Mouse (Mus musculus): Measurements from ENCODE around the gene Daam1. TPM values are rescaled to one million over a fixed set of nuclear protein-coding genes. Genes with fewer than 3 reads are reported as not detected.

The Daam1 gene
- polyA plus RNA-seq, 1 experiment from 2014 or later = 10.4 TPM

- WGBS = 71% methylated on average over 4 of the region's 4 CpGs
- Histone ChIP-seq H3K4me1 (no peaks in the 10 kb centered on the region), H3K4me2 (no peak overlapping the region), H3K9ac (no peak overlapping the region), H3K36me3 (peaks cover 30% of the 10 kb centered on the region), H3K27ac (no peak overlapping the region), H3K9me3 (no peaks in the 10 kb centered on the region), H3K4me3 (no peak overlapping the region), H3K27me3 (no peaks in the 10 kb centered on the region)
- no peak for ATAC-seq (ENCODE audit: insufficient number of reproducible peaks, insufficient read depth, low FRiP score, low TSS enrichment, low read depth)
Measured at GRCm38 (mm10) chr12:71962616-71963015, 131.7 kb downstream of the Daam1 start.

- H3K9me3 ChIP-seq = no peaks in the 10 kb centered on the region
Measured at GRCm38 (mm10) chr12:71968592-71968991, 137.7 kb downstream of the Daam1 start.

GRCm38 (mm10) chr12:71969022-71969421, 138.1 kb downstream of the Daam1 start:
- Histone ChIP-seq H3K9ac (no peak overlapping the region), H3K4me2 (no peak overlapping the region), H3K27ac (no peak overlapping the region), H3K9me3 (no peaks in the 10 kb centered on the region), H3K4me1 (peaks cover 22% of the 10 kb centered on the region), H3K4me3 (no peak overlapping the region), H3K36me3 (peaks cover 24% of the 10 kb centered on the region), H3K27me3 (no peaks in the 10 kb centered on the region; the same call in 1 of the 2 replicates)
- no peak for ATAC-seq (ENCODE audit: insufficient number of reproducible peaks, insufficient read depth, low FRiP score, low TSS enrichment, low read depth)
- 53% methylated on average over 3 of the region's 3 CpGs for WGBS

More at GRCm38 (mm10) chr12:71968592-71968991, 137.7 kb downstream of the Daam1 start:
- Histone ChIP-seq H3K4me1 (peaks cover 22% of the 10 kb centered on the region), H3K4me3 (no peak overlapping the region), H3K4me2 (no peak overlapping the region), H3K27ac (peak overlapping the region; percentile 23; the same call in 1 of the 2 replicates), H3K27me3 (no peaks in the 10 kb centered on the region; the same call in 1 of the 2 replicates), H3K9ac (no peak overlapping the region), H3K36me3 (peaks cover 20% of the 10 kb centered on the region)
- ATAC-seq (ENCODE audit: insufficient number of reproducible peaks, insufficient read depth, low FRiP score, low TSS enrichment, low read depth) = no peak
- WGBS = 81% methylated on average over 4 of the region's 4 CpGs

GRCm38 (mm10) chr12:71969439-71969838, 138.6 kb downstream of the Daam1 start:
- no peaks in the 10 kb centered on the region for H3K9me3 ChIP-seq
- H3K4me3 ChIP-seq = no peak overlapping the region
- no peak overlapping the region for H3K27ac ChIP-seq
- ATAC-seq (ENCODE audit: insufficient number of reproducible peaks, insufficient read depth, low FRiP score, low TSS enrichment, low read depth) = no peak
- no peak overlapping the region for H3K9ac ChIP-seq
- H3K36me3 ChIP-seq = peaks cover 24% of the 10 kb centered on the region
- peaks cover 22% of the 10 kb centered on the region for H3K4me1 ChIP-seq
- no peak overlapping the region for H3K4me2 ChIP-seq
- H3K27me3 ChIP-seq = no peaks in the 10 kb centered on the region; the same call in 1 of the 2 replicates
- WGBS = 70% methylated on average over 9 of the region's 9 CpGs

GRCm38 (mm10) chr12:71969941-71970629, 139.2 kb downstream of the Daam1 start:
- Histone ChIP-seq H3K27ac (no peak overlapping the region), H3K9me3 (no peaks in the 10 kb centered on the region), H3K4me2 (no peak overlapping the region), H3K4me1 (peaks cover 22% of the 10 kb centered on the region), H3K27me3 (no peaks in the 10 kb centered on the region; the same call in 1 of the 2 replicates), H3K9ac (no peak overlapping the region), H3K36me3 (peaks cover 25% of the 10 kb centered on the region), H3K4me3 (no peak overlapping the region)
- whole genome bisulfite sequencing = 73% methylated on average over 12 of the region's 12 CpGs
- ATAC-seq (ENCODE audit: insufficient number of reproducible peaks, insufficient read depth, low FRiP score, low TSS enrichment, low read depth) = no peak

GRCm38 (mm10) chr12:71970791-71971654, 140.1 kb downstream of the Daam1 start:
- WGBS = 66% methylated on average over 9 of the region's 9 CpGs
- Histone ChIP-seq H3K9ac (no peak overlapping the region), H3K4me1 (peaks cover 28% of the 10 kb centered on the region), H3K4me3 (no peak overlapping the region), H3K9me3 (no peaks in the 10 kb centered on the region), H3K4me2 (no peak overlapping the region), H3K36me3 (peaks cover 34% of the 10 kb centered on the region), H3K27ac (no peak overlapping the region), H3K27me3 (no peaks in the 10 kb centered on the region; the same call in 1 of the 2 replicates)
- ATAC-seq (ENCODE audit: insufficient number of reproducible peaks, insufficient read depth, low FRiP score, low TSS enrichment, low read depth) = no peak

- Histone ChIP-seq H3K4me3 (no peak overlapping the region), H3K36me3 (peaks cover 45% of the 10 kb centered on the region), H3K27me3 (no peaks in the 10 kb centered on the region; the same call in 1 of the 2 replicates), H3K4me2 (no peak overlapping the region), H3K27ac (no peak overlapping the region), H3K9me3 (no peaks in the 10 kb centered on the region), H3K4me1 (peaks cover 36% of the 10 kb centered on the region), H3K9ac (no peak overlapping the region)
- WGBS = 76% methylated on average over 5 of the region's 5 CpGs
- no peak for ATAC-seq (ENCODE audit: insufficient number of reproducible peaks, insufficient read depth, low FRiP score, low TSS enrichment, low read depth)
Measured at GRCm38 (mm10) chr12:71972126-71972525, 141.2 kb downstream of the Daam1 start.

- Histone ChIP-seq H3K4me2 (no peak overlapping the region), H3K4me1 (peaks cover 36% of the 10 kb centered on the region)
- WGBS = 80% methylated on average over 12 of the region's 12 CpGs
Measured at GRCm38 (mm10) chr12:71972619-71973266, 141.9 kb downstream of the Daam1 start.

GRCm38 (mm10) chr12:71973577-71973976, 142.7 kb downstream of the Daam1 start:
- WGBS = 71% methylated on average over 9 of the region's 9 CpGs
- Histone ChIP-seq H3K27me3 (no peaks in the 10 kb centered on the region; the same call in 1 of the 2 replicates), H3K27ac (no peak overlapping the region), H3K9me3 (no peaks in the 10 kb centered on the region), H3K4me1 (peaks cover 36% of the 10 kb centered on the region), H3K4me3 (no peak overlapping the region), H3K4me2 (no peak overlapping the region), H3K9ac (no peak overlapping the region), H3K36me3 (peaks cover 52% of the 10 kb centered on the region)
- no peak for ATAC-seq (ENCODE audit: insufficient number of reproducible peaks, insufficient read depth, low FRiP score, low TSS enrichment, low read depth)

More at GRCm38 (mm10) chr12:71972619-71973266, 141.9 kb downstream of the Daam1 start:
- H3K9me3 ChIP-seq = no peaks in the 10 kb centered on the region
- no peak overlapping the region for H3K27ac ChIP-seq
- no peaks in the 10 kb centered on the region; the same call in 1 of the 2 replicates for H3K27me3 ChIP-seq
- ATAC-seq (ENCODE audit: insufficient number of reproducible peaks, insufficient read depth, low FRiP score, low TSS enrichment, low read depth) = no peak
- H3K4me3 ChIP-seq = no peak overlapping the region
- peaks cover 49% of the 10 kb centered on the region for H3K36me3 ChIP-seq
- H3K9ac ChIP-seq = no peak overlapping the region

GRCm38 (mm10) chr12:71975626-71976025, 144.7 kb downstream of the Daam1 start:
- WGBS = 26% methylated on average over 1 of the region's 1 CpGs
- no peak overlapping the region for H3K27ac ChIP-seq

GRCm38 (mm10) chr12:71976361-71976960, 145.6 kb downstream of the Daam1 start:
- 65% methylated on average over 7 of the region's 7 CpGs for whole genome bisulfite sequencing
- peaks cover 59% of the 10 kb centered on the region for H3K36me3 ChIP-seq
- H3K27me3 ChIP-seq = no peaks in the 10 kb centered on the region; the same call in 1 of the 2 replicates
- no peak for ATAC-seq (ENCODE audit: insufficient number of reproducible peaks, insufficient read depth, low FRiP score, low TSS enrichment, low read depth)
- H3K4me2 ChIP-seq = no peak overlapping the region
- peaks cover 29% of the 10 kb centered on the region for H3K4me1 ChIP-seq
- H3K9me3 ChIP-seq = no peaks in the 10 kb centered on the region
- H3K9ac ChIP-seq = no peak overlapping the region
- no peak overlapping the region for H3K27ac ChIP-seq
- no peak overlapping the region for H3K4me3 ChIP-seq

More at GRCm38 (mm10) chr12:71975626-71976025, 144.7 kb downstream of the Daam1 start:
- Histone ChIP-seq H3K36me3 (peaks cover 59% of the 10 kb centered on the region), H3K4me1 (peaks cover 24% of the 10 kb centered on the region), H3K9me3 (no peaks in the 10 kb centered on the region), H3K27me3 (no peaks in the 10 kb centered on the region; the same call in 1 of the 2 replicates), H3K4me2 (no peak overlapping the region), H3K4me3 (no peak overlapping the region), H3K9ac (no peak overlapping the region)
- ATAC-seq (ENCODE audit: insufficient number of reproducible peaks, insufficient read depth, low FRiP score, low TSS enrichment, low read depth) = no peak

Data from embryonic facial prominence, embryonic 13.5 days (tissue).